In genomic region chr19:37237712-37238437, GRCm38 (mm10) we compare ENCODE assay signal across 9 mouse cellular contexts. TPM values are rescaled to one million over a fixed set of nuclear protein-coding genes. Genes with fewer than 3 reads are reported as not detected.
A peak's percentile ranks its signal among the peaks of the same experiment; 100 is the strongest.
DNase-seq lines count a peak whose midpoint lies in the region; ATAC-seq lines count a peak whose summit lies in the region.
"Had no signal": no experiment of that assay in that cellular context is flagged by ENCODE, and none has a peak within 500 bp of the region (broad histone marks: within the 10 kb centered on the region; RNA-seq: fewer than 3 reads in every experiment).

No protein-coding gene starts in this region.

- no peaks in the 10 kb centered on the region for H3K36me3 ChIP-seq in heart, embryonic 12.5 days
- H3K36me3 ChIP-seq in hindbrain, embryonic 13.5 days: no peaks in the 10 kb centered on the region
- H3K36me3 ChIP-seq in midbrain, embryonic 16.5 days (ENCODE audit: control insufficient read depth, insufficient read depth, low read length): no peaks in the 10 kb centered on the region
- H3K36me3 ChIP-seq: embryonic facial prominence, embryonic 12.5 days had no signal

- no peak for DNase-seq in heart, adult 9 months (ENCODE audit: low spot score in 2 of 2)
- peak; percentile 85 for DNase-seq in c-Kit-negative CD71-positive TER-119-positive erythroid progenitor cells, embryonic 14.5 days (ENCODE audit: low read depth, low spot score)
- DNase-seq in urinary bladder, adult 18-20 months (ENCODE audit: low spot score in 2 of 2): no peak
- DNase-seq in cerebellum, postnatal 14 days: no peak

- peaks cover 13% of the 10 kb centered on the region for H3K4me1 ChIP-seq in heart, embryonic 12.5 days (replicated peaks)
- H3K4me1 ChIP-seq in hindbrain, embryonic 13.5 days (replicated peaks): peaks cover 23% of the 10 kb centered on the region
- peaks cover 14% of the 10 kb centered on the region for H3K4me1 ChIP-seq in midbrain, embryonic 16.5 days (ENCODE audit: control insufficient read depth, insufficient read depth, low read length)

- H3K4me3 ChIP-seq in heart, embryonic 12.5 days: no peak overlapping the region
- no peak overlapping the region for H3K4me3 ChIP-seq in hindbrain, embryonic 13.5 days
- H3K4me3 ChIP-seq in midbrain, embryonic 16.5 days (ENCODE audit: low read depth, low read length): no peak overlapping the region
- H3K4me3 ChIP-seq: embryonic facial prominence, embryonic 12.5 days had no signal

- H3K4me2 ChIP-seq in heart, embryonic 12.5 days: peak overlapping the region; percentile 20
- H3K4me2 ChIP-seq in hindbrain, embryonic 13.5 days: 0 out of 2 replicates have a peak overlapping the region, but pooled peaks have one; percentile 13
- peak overlapping the region; percentile 42 for H3K4me2 ChIP-seq in midbrain, embryonic 16.5 days (ENCODE audit: low read length)
- H3K4me2 ChIP-seq: embryonic facial prominence, embryonic 12.5 days had no signal

- peak overlapping the region; percentile 52 for H3K27ac ChIP-seq in heart, embryonic 12.5 days (ENCODE audit: poor library complexity, severe bottlenecking)
- H3K27ac ChIP-seq in hindbrain, embryonic 13.5 days: no peak overlapping the region
- no peak overlapping the region for H3K27ac ChIP-seq in midbrain, embryonic 16.5 days (ENCODE audit: low read length)
- H3K27ac ChIP-seq: embryonic facial prominence, embryonic 12.5 days had no signal

- H3K9ac ChIP-seq in heart, embryonic 12.5 days: no peak overlapping the region
- no peak overlapping the region for H3K9ac ChIP-seq in hindbrain, embryonic 13.5 days
- H3K9ac ChIP-seq in midbrain, embryonic 16.5 days (ENCODE audit: low read depth, low read length): no peak overlapping the region
- H3K9ac ChIP-seq: embryonic facial prominence, embryonic 12.5 days had no signal

- no peaks in the 10 kb centered on the region for H3K9me3 ChIP-seq in heart, embryonic 12.5 days (replicated peaks)
- no peaks in the 10 kb centered on the region for H3K9me3 ChIP-seq in hindbrain, embryonic 13.5 days
- H3K9me3 ChIP-seq in midbrain, embryonic 16.5 days (replicated peaks; ENCODE audit: control insufficient read depth, low read length, poor library complexity, severe bottlenecking): no peaks in the 10 kb centered on the region
- H3K9me3 ChIP-seq: embryonic facial prominence, embryonic 12.5 days had no signal

- peak; percentile 87 for ATAC-seq in heart, embryonic 12.5 days (ENCODE audit: insufficient number of reproducible peaks, low FRiP score)
- 0 out of 2 replicates have a peak, but pooled peaks have one; percentile 19 for ATAC-seq in hindbrain, embryonic 13.5 days (ENCODE audit: low FRiP score)
- ATAC-seq in midbrain, embryonic 16.5 days: peak; percentile 31
- no peak for ATAC-seq in inflammation-experienced regulatory T-cells, adult 6 months

- WGBS in heart, embryonic 12.5 days: 6% methylated on average over 15 of the region's 15 CpGs
- WGBS in hindbrain, embryonic 13.5 days: 15% methylated on average over 15 of the region's 15 CpGs
- 7% methylated on average over 15 of the region's 15 CpGs for WGBS in midbrain, embryonic 16.5 days

- peaks cover 35% of the 10 kb centered on the region for H3K27me3 ChIP-seq in heart, embryonic 12.5 days (replicated peaks)
- H3K27me3 ChIP-seq in hindbrain, embryonic 13.5 days: peaks cover 44% of the 10 kb centered on the region
- no peaks in the 10 kb centered on the region; the same call in 1 of the 2 replicates for H3K27me3 ChIP-seq in midbrain, embryonic 16.5 days (ENCODE audit: control insufficient read depth, insufficient read depth, low read depth, low read length)

RNA-seq across cellular contexts. Expression of gene Cpeb3, which starts 29.5 kb away (rescaled TPM):
- 6.8 and 9.5 TPM in 2 replicates for polyA plus RNA-seq in heart, embryonic 12.5 days (2016; fragmentation: Nextera tagmentation; extraction: Ambion mirVana)
- polyA plus RNA-seq in hindbrain, embryonic 13.5 days (2015; fragmentation: Nextera tagmentation; extraction: Ambion mirVana): 11.4 TPM in 2 replicates
- 11.2 and 12.9 TPM in 2 replicates for polyA plus RNA-seq in midbrain, embryonic 16.5 days (2015; fragmentation: Nextera tagmentation; extraction: Ambion mirVana)
- not detected for polyA plus RNA-seq in inflammation-experienced regulatory T-cells, adult 6 months (2017; shearing (Covaris generic))

RNA-seq across cellular contexts. Expression of gene March5, which starts 30.5 kb away (rescaled TPM):
- 101 and 103 TPM in 2 replicates for polyA plus RNA-seq in heart, embryonic 12.5 days (2016; fragmentation: Nextera tagmentation; extraction: Ambion mirVana)
- 114 and 117 TPM in 2 replicates for polyA plus RNA-seq in hindbrain, embryonic 13.5 days (2015; fragmentation: Nextera tagmentation; extraction: Ambion mirVana)
- 89.2 and 96.1 TPM in 2 replicates for polyA plus RNA-seq in midbrain, embryonic 16.5 days (2015; fragmentation: Nextera tagmentation; extraction: Ambion mirVana)
- 10 to 100 TPM in 2 of 3 experiments, 1 to 10 TPM in 1; 8.4 to 14.5 (median 11.3) TPM for polyA plus RNA-seq in inflammation-experienced regulatory T-cells, adult 6 months (2017; shearing (Covaris generic))
